Mouse (Mus musculus) MEL (cell line): ENCODE data around the gene Trim2. TPM values are rescaled to one million over a fixed set of nuclear protein-coding genes. Genes with fewer than 3 reads are reported as not detected.

Source experiments
- DNase-seq: peaks from one replicate; pipeline ENCODE4 v3.0.0; 2011; ENCODE audit warnings: low read depth, low spot score
- H3K27ac ChIP-seq: 2 replicates; pipeline ENCODE4 v1.5.1; 2012; ENCODE audit warnings: low read depth, mild to moderate bottlenecking, control low read depth, low read length, moderate library complexity; ENCODE audit not compliant: control insufficient read depth
- H3K27me3 ChIP-seq, 2 experiments: fragments of 150-350 bp in 1 of 2; sonication (generic) in 1 of 2; 2 replicates each; pipeline ENCODE4 v1.6.1; 2012; ENCODE audit warnings: low read length in 2 of 2, mild to moderate bottlenecking in 2 of 2, improper control_type of control experiment in 1 of 2, moderate library complexity in 1 of 2; ENCODE audit not compliant: insufficient read depth in 2 of 2, control insufficient read depth in 1 of 2
- H3K36me3 ChIP-seq, 2 experiments: 2 replicates each; pipeline ENCODE4 v1.6.1; 2012 to 2014; ENCODE audit warnings: low read length in 2 of 2, improper control_type of control experiment in 1 of 2, inconsistent platforms in 1 of 2, mild to moderate bottlenecking in 1 of 2; ENCODE audit not compliant: insufficient read depth in 2 of 2, control insufficient read depth in 1 of 2
- H3K4me1 ChIP-seq, 2 experiments: fragments of 150-350 bp in 1 of 2; sonication (generic) in 1 of 2; 2 replicates each; pipeline ENCODE4 v1.6.1; 2012; ENCODE audit warnings: low read length in 2 of 2, improper control_type of control experiment in 1 of 2, mild to moderate bottlenecking in 1 of 2; ENCODE audit not compliant: insufficient read depth in 2 of 2, control insufficient read depth in 1 of 2
- H3K4me3 ChIP-seq, 2 experiments: fragments of 150-350 bp in 1 of 2; sonication (generic) in 1 of 2; 2 replicates each; pipeline ENCODE4 v1.5.1; 2012; ENCODE audit warnings: low read depth in 2 of 2, low read length in 2 of 2, mild to moderate bottlenecking in 2 of 2, moderate library complexity in 2 of 2, control low read depth in 1 of 2, improper control_type of control experiment in 1 of 2; ENCODE audit not compliant: control insufficient read depth in 1 of 2, insufficient read depth in 1 of 2
- H3K79me2 ChIP-seq: 2 replicates; pipeline ENCODE4 v1.6.1; 2012; ENCODE audit warnings: mild to moderate bottlenecking, low read length, moderate library complexity; ENCODE audit not compliant: control insufficient read depth, poor library complexity, insufficient read depth
- H3K9ac ChIP-seq: 2 replicates; pipeline ENCODE4 v1.6.1; 2012; ENCODE audit warnings: low read depth, mild to moderate bottlenecking, control low read depth, low read length, moderate library complexity; ENCODE audit not compliant: control insufficient read depth, poor library complexity, severe bottlenecking
- H3K9me3 ChIP-seq: fragments of 150-350 bp; sonication (generic); replicated peaks from 2 replicates; pipeline ENCODE4 v1.6.1; 2012; ENCODE audit warnings: mild to moderate bottlenecking, low read length, improper control_type of control experiment, moderate library complexity; ENCODE audit not compliant: insufficient read depth
- BHLHE40 ChIP-seq: IDR thresholded peaks from 2 replicates; pipeline ENCODE4 v1.6.1; 2012; ENCODE audit warnings: low read depth, mild to moderate bottlenecking, inconsistent platforms, low read length, improper control_type of control experiment, borderline replicate concordance
- CHD1 ChIP-seq: IDR thresholded peaks from 2 replicates; pipeline ENCODE4 v1.6.1; 2012; ENCODE audit warnings: low read depth, mild to moderate bottlenecking, inconsistent platforms, low read length, improper control_type of control experiment
- ELF1 ChIP-seq: IDR thresholded peaks from 2 replicates; pipeline ENCODE4 v1.6.1; 2014; ENCODE audit warnings: low read depth, mild to moderate bottlenecking, inconsistent platforms, low read length, improper control_type of control experiment, moderate library complexity
- GATA1 ChIP-seq: IDR thresholded peaks from 2 replicates; pipeline ENCODE4 v1.6.1; 2011; ENCODE audit warnings: low read depth, low read length, improper control_type of control experiment
- MAFK ChIP-seq: IDR thresholded peaks from 2 replicates; pipeline ENCODE4 v1.6.1; 2011; ENCODE audit warnings: low read depth, mild to moderate bottlenecking, low read length, improper control_type of control experiment, borderline replicate concordance
- MAX ChIP-seq: IDR thresholded peaks from 2 replicates; pipeline ENCODE4 v1.6.1; 2011; ENCODE audit warnings: low read length, improper control_type of control experiment
- MEF2A ChIP-seq: IDR thresholded peaks from 2 replicates; pipeline ENCODE4 v1.6.1; 2014; ENCODE audit warnings: low read depth, mild to moderate bottlenecking, inconsistent platforms, low read length, improper control_type of control experiment; ENCODE audit not compliant: poor library complexity, insufficient replicate concordance, severe bottlenecking; ENCODE audit errors: extremely low read depth
- MYC ChIP-seq: IDR thresholded peaks from 2 replicates; pipeline ENCODE4 v1.6.1; 2011; ENCODE audit warnings: low read depth, mild to moderate bottlenecking, low read length, improper control_type of control experiment, moderate library complexity
- NELFE ChIP-seq: IDR thresholded peaks from 2 replicates; pipeline ENCODE4 v1.6.1; 2011; ENCODE audit warnings: low read depth, low read length, improper control_type of control experiment
- NRF1 ChIP-seq: IDR thresholded peaks from 2 replicates; pipeline ENCODE4 v1.6.1; 2014; ENCODE audit warnings: low read depth, mild to moderate bottlenecking, inconsistent platforms, low read length, improper control_type of control experiment, moderate library complexity; ENCODE audit not compliant: poor library complexity, insufficient read depth, severe bottlenecking
- POLR2A ChIP-seq, 2 experiments: IDR thresholded peaks; 2 replicates each; pipeline ENCODE4 v1.6.1; 2011 to 2012; ENCODE audit warnings: low read length in 2 of 2, mild to moderate bottlenecking in 2 of 2, control low read depth in 1 of 2, improper control_type of control experiment in 1 of 2, low read depth in 1 of 2, moderate library complexity in 1 of 2; ENCODE audit not compliant: control insufficient read depth in 1 of 2, insufficient read depth in 1 of 2, poor library complexity in 1 of 2
- POLR2AphosphoS2 ChIP-seq: IDR thresholded peaks from 2 replicates; pipeline ENCODE4 v1.6.1; 2011; ENCODE audit warnings: low read length, improper control_type of control experiment
- SMC3 ChIP-seq: IDR thresholded peaks from 2 replicates; pipeline ENCODE4 v1.6.1; 2011; ENCODE audit warnings: low read depth, low read length, improper control_type of control experiment
- TAL1 ChIP-seq: IDR thresholded peaks from 2 replicates; pipeline ENCODE4 v1.6.1; 2012; ENCODE audit warnings: mild to moderate bottlenecking, inconsistent platforms, low read length, moderate library complexity, mixed read lengths
- UBTF ChIP-seq: IDR thresholded peaks from 2 replicates; pipeline ENCODE4 v1.6.1; 2012; ENCODE audit warnings: low read depth, mild to moderate bottlenecking, inconsistent platforms, low read length, improper control_type of control experiment, moderate library complexity, borderline replicate concordance; ENCODE audit not compliant: insufficient read depth
- USF2 ChIP-seq, 2 experiments: IDR thresholded peaks; 2 replicates each; pipeline ENCODE4 v1.6.1; 2011 to 2012; ENCODE audit warnings: improper control_type of control experiment in 2 of 2, low read length in 2 of 2, borderline replicate concordance in 1 of 2, inconsistent platforms in 1 of 2, low read depth in 1 of 2, mild to moderate bottlenecking in 1 of 2; ENCODE audit not compliant: insufficient read depth in 1 of 2
- ZMIZ1 ChIP-seq: IDR thresholded peaks from 2 replicates; pipeline ENCODE4 v1.6.1; 2012; ENCODE audit warnings: low read depth, mild to moderate bottlenecking, inconsistent platforms, low read length, improper control_type of control experiment, moderate library complexity
- ZNF384 ChIP-seq: IDR thresholded peaks from 2 replicates; pipeline ENCODE4 v1.6.1; 2012; ENCODE audit warnings: low read depth, mild to moderate bottlenecking, inconsistent platforms, low read length, improper control_type of control experiment
- polyA plus RNA-seq, 2 experiments: library from polyadenylated mRNA; stranded (reverse) in 1 of 2; unstranded in 1 of 2; fragments of >175 nt in 1 of 2; fragments of >200 nt in 1 of 2; gene quantifications; 2 replicates each; pipeline versions ENCODE4 v1.2.1 to v1.2.4; 2012; ENCODE audit warnings: low replicate concordance in 2 of 2, low read depth in 1 of 2; ENCODE audit not compliant: insufficient read length in 2 of 2, insufficient read depth in 1 of 2, missing spikeins in 1 of 2
- total RNA-seq: library from RNA; depleted of rRNA; stranded (reverse); fragments of 300-350 nt; gene quantifications from 2 replicates; pipeline ENCODE4 v1.2.3, GENCODE M21; 2012

The Trim2 gene
- total and polyA plus RNA-seq, 3 experiments = 1.7 to 4.4 TPM; not detected in 1

GRCm38 (mm10) chr3:84130776-84131175 lies 175.9 kb downstream of the Trim2 start:
- no peaks in the 10 kb centered on the region for H3K27me3 ChIP-seq
- no peaks in the 10 kb centered on the region for H3K9me3 ChIP-seq
- H3K79me2 ChIP-seq = no peaks in the 10 kb centered on the region
- no peak overlapping the region for H3K27ac ChIP-seq
- DNase-seq = no peak
- no peaks in the 10 kb centered on the region for H3K36me3 ChIP-seq
- no peak overlapping the region for H3K4me3 ChIP-seq
- TF ChIP-seq USF2 (IDR thresholded peaks at IDR 0.05; ENCODE audit: borderline replicate concordance in 1 of 2, insufficient read depth in 1 of 2, low read depth in 1 of 2, low read length in 2 of 2) (no peak), MAX (no peak), MAFK (no peak), NELFE (no peak), POLR2A (IDR thresholded peaks at IDR 0.05; ENCODE audit: control insufficient read depth in 1 of 2, insufficient read depth in 1 of 2, low read depth in 1 of 2, low read length in 2 of 2, poor library complexity in 1 of 2) (no peak), ZNF384 (no peak), ELF1 (no peak), UBTF (no peak)
- 0 out of 4 replicates have a peak, but pooled peaks cover 0 to 2% of the 10 kb centered on the region in 2 experiments for H3K4me1 ChIP-seq
- no peak overlapping the region for H3K9ac ChIP-seq

- DNase-seq = no peak
- Histone ChIP-seq H3K4me1 (0 out of 4 replicates have a peak, but pooled peaks cover 0 to 2% of the 10 kb centered on the region in 2 experiments), H3K4me3 (no peak overlapping the region), H3K9me3 (no peaks in the 10 kb centered on the region), H3K27me3 (no peaks in the 10 kb centered on the region), H3K9ac (no peak overlapping the region), H3K27ac (no peak overlapping the region), H3K36me3 (no peaks in the 10 kb centered on the region), H3K79me2 (no peaks in the 10 kb centered on the region)
- TF ChIP-seq SMC3 = no peak
- TF ChIP-seq POLR2AphosphoS2 = no peak
- TF ChIP-seq GATA1 = no peak
Measured at GRCm38 (mm10) chr3:84128871-84129870, 177.5 kb downstream of the Trim2 start.

- no peak for TF ChIP-seq BHLHE40
- TF ChIP-seq NRF1 = no peak
- no peak for TF ChIP-seq MYC
- TF ChIP-seq ZMIZ1 = no peak
- no peak for TF ChIP-seq MEF2A
- no peak for TF ChIP-seq POLR2AphosphoS2
- no peak for TF ChIP-seq TAL1
- TF ChIP-seq CHD1 = no peak
- DNase-seq = no peak
- no peaks in the 10 kb centered on the region for H3K9me3 ChIP-seq
- no peak overlapping the region for H3K27ac ChIP-seq
- H3K9ac ChIP-seq = no peak overlapping the region
- no peak overlapping the region for H3K4me3 ChIP-seq
- no peaks in the 10 kb centered on the region for H3K79me2 ChIP-seq
- H3K4me1 ChIP-seq = 0 out of 4 replicates have a peak, but pooled peaks cover 0 to 2% of the 10 kb centered on the region in 2 experiments
- H3K36me3 ChIP-seq = no peaks in the 10 kb centered on the region
- no peaks in the 10 kb centered on the region for H3K27me3 ChIP-seq
Measured at GRCm38 (mm10) chr3:84127431-84127830, 179.2 kb downstream of the Trim2 start.
